Mouse (Mus musculus) fat pad, adult 2 months (tissue): Measurements from ENCODE around the gene Ercc2.

ENCODE experiments used
- DNase-seq: peaks from one replicate; pipeline ENCODE4 v3.0.0-alpha.2; 2011; ENCODE audit warnings: low read depth, low spot score; ENCODE audit errors: extremely low read depth

Gene Ercc2

GRCm38 (mm10) chr7:19359892-19360641 is 21.7 kb upstream of the Ercc2 start:
- DNase-seq, result no peak

GRCm38 (mm10) chr7:19360944-19361343 is 20.9 kb upstream of the Ercc2 start:
- no peak for DNase-seq

- no peak for DNase-seq
Observed at GRCm38 (mm10) chr7:19361720-19362119, 20.1 kb upstream of the Ercc2 start.

GRCm38 (mm10) chr7:19362276-19362675 is 19.5 kb upstream of the Ercc2 start:
- no peak for DNase-seq

- DNase-seq, result no peak
Observed at GRCm38 (mm10) chr7:19363881-19364280, 17.9 kb upstream of the Ercc2 start.

GRCm38 (mm10) chr7:19365376-19365775 is 16.4 kb upstream of the Ercc2 start:
- peak; percentile 98 for DNase-seq

GRCm38 (mm10) chr7:19368380-19368779 is 13.4 kb upstream of the Ercc2 start:
- DNase-seq, result no peak

GRCm38 (mm10) chr7:19369823-19370425 is 11.9 kb upstream of the Ercc2 start:
- no peak for DNase-seq

- no peak for DNase-seq
Observed at GRCm38 (mm10) chr7:19373367-19373766, 8.4 kb upstream of the Ercc2 start.

- DNase-seq, result no peak
Observed at GRCm38 (mm10) chr7:19375368-19375767, 6.4 kb upstream of the Ercc2 start.

- DNase-seq, result no peak
Observed at GRCm38 (mm10) chr7:19376019-19376418, 5.8 kb upstream of the Ercc2 start.

- no peak for DNase-seq
Observed at GRCm38 (mm10) chr7:19378049-19378448, 3.8 kb upstream of the Ercc2 start.

- no peak for DNase-seq
Observed at GRCm38 (mm10) chr7:19382166-19382541, 344 bp downstream of the Ercc2 start.

GRCm38 (mm10) chr7:19383708-19384107 is 1.9 kb downstream of the Ercc2 start:
- no peak for DNase-seq

GRCm38 (mm10) chr7:19388699-19389413 is 7.0 kb downstream of the Ercc2 start:
- DNase-seq, result no peak

- DNase-seq, result no peak
Observed at GRCm38 (mm10) chr7:19394484-19394883, 12.7 kb downstream of the Ercc2 start.

GRCm38 (mm10) chr7:19399496-19400280 is 17.9 kb downstream of the Ercc2 start:
- no peak for DNase-seq

GRCm38 (mm10) chr7:19400946-19401345 is 19.1 kb downstream of the Ercc2 start:
- DNase-seq, result no peak

GRCm38 (mm10) chr7:19402535-19403112 is 20.8 kb downstream of the Ercc2 start:
- DNase-seq, result no peak

GRCm38 (mm10) chr7:19403731-19404296 is 22.0 kb downstream of the Ercc2 start, which contains the start of gene Klc3:
Gene Klc3, minus strand, starts transcription at chr7:19404104.
- no peak for DNase-seq
